Mouse (Mus musculus): ENCODE measurements around the gene Recql5.
"Not testable (repeated sequence)": the region's sequence is repeated elsewhere in the genome, so short reads cannot be mapped to it uniquely, and the experiment has no call there.

Gene Recql5

GRCm38 (mm10) chr11:115869393-115869792 is 63.9 kb downstream of the Recql5 start:
- DNase-seq (ENCODE audit: inconsistent age in 2 of 2, low spot score in 1 of 2): peak; percentile 37 to 49

- no peak for DNase-seq (ENCODE audit: inconsistent age in 2 of 2, low spot score in 1 of 2)
These were observed 69.4 kb downstream of the Recql5 start for GRCm38 (mm10) chr11:115863895-115864294.

GRCm38 (mm10) chr11:115859143-115859945 is 73.9 kb downstream of the Recql5 start:
- DNase-seq (ENCODE audit: inconsistent age in 2 of 2, low spot score in 1 of 2): peak; percentile 91 to 95

GRCm38 (mm10) chr11:115858354-115858753 is 74.9 kb downstream of the Recql5 start, which contains the start of gene Myo15b:
TSS of gene Myo15b (plus strand) at chr11:115858406.
- no peak for DNase-seq (ENCODE audit: inconsistent age in 2 of 2, low spot score in 1 of 2)

GRCm38 (mm10) chr11:115857936-115858335 is 75.3 kb downstream of the Recql5 start:
- DNase-seq (ENCODE audit: inconsistent age in 2 of 2, low spot score in 1 of 2): peak in 1 of 2 experiments; percentile 43

GRCm38 (mm10) chr11:115857146-115857545 is 76.1 kb downstream of the Recql5 start:
- DNase-seq (ENCODE audit: inconsistent age in 2 of 2, low spot score in 1 of 2): not testable (repeated sequence)

- DNase-seq (ENCODE audit: inconsistent age in 2 of 2, low spot score in 1 of 2): no peak
These were observed 78.6 kb downstream of the Recql5 start for GRCm38 (mm10) chr11:115854674-115855073.

- no peak for DNase-seq (ENCODE audit: inconsistent age in 2 of 2, low spot score in 1 of 2)
These were observed 87.5 kb downstream of the Recql5 start for GRCm38 (mm10) chr11:115845819-115846218.

- DNase-seq (ENCODE audit: inconsistent age in 2 of 2, low spot score in 1 of 2): no peak
These were observed 89.0 kb downstream of the Recql5 start for GRCm38 (mm10) chr11:115844240-115844639.

- DNase-seq (ENCODE audit: inconsistent age in 2 of 2, low spot score in 1 of 2): no peak
These were observed 89.4 kb downstream of the Recql5 start for GRCm38 (mm10) chr11:115843891-115844239.

- no peak for DNase-seq (ENCODE audit: inconsistent age in 2 of 2, low spot score in 1 of 2)
These were observed 90.0 kb downstream of the Recql5 start for GRCm38 (mm10) chr11:115843141-115843890.

Measured in adrenal gland, adult (tissue).